Mouse (Mus musculus): ENCODE results near the gene Ltb4r2. TPM values are rescaled to one million over a fixed set of nuclear protein-coding genes. Genes with fewer than 3 reads are reported as not detected.
A peak's percentile ranks its signal among the peaks of the same experiment; 100 is the strongest.

Gene Ltb4r2
- polyA plus RNA-seq, 1 experiment from 2014 or later: 0.66 TPM

- H3K27me3 ChIP-seq (replicated peaks; ENCODE audit: control insufficient read depth, insufficient read depth, low read length): peaks cover 21% of the 10 kb centered on the region
- H3K9ac ChIP-seq (ENCODE audit: low read depth, low read length): no peak overlapping the region
- no peaks in the 10 kb centered on the region for H3K9me3 ChIP-seq (ENCODE audit: control insufficient read depth, low read length)
- H3K4me3 ChIP-seq (ENCODE audit: low read length): no peak overlapping the region
- 85% methylated on average over 16 of the region's 16 CpGs for WGBS
- no peaks in the 10 kb centered on the region for H3K36me3 ChIP-seq (ENCODE audit: control insufficient read depth, insufficient read depth, low read length)
- ATAC-seq: no peak
- H3K4me1 ChIP-seq (ENCODE audit: control insufficient read depth, insufficient read depth, low read depth, low read length): peaks cover 8% of the 10 kb centered on the region
- H3K27ac ChIP-seq (ENCODE audit: low read depth, low read length): no peak overlapping the region
- no peak overlapping the region for H3K4me2 ChIP-seq (ENCODE audit: low read length)
Measured at GRCm38 (mm10) chr14:55769087-55769703, 8.0 kb downstream of the Ltb4r2 start.

- H3K9ac ChIP-seq (ENCODE audit: low read depth, low read length): no peak overlapping the region
- no peaks in the 10 kb centered on the region for H3K36me3 ChIP-seq (ENCODE audit: control insufficient read depth, insufficient read depth, low read length)
- 74% methylated on average over 7 of the region's 7 CpGs for WGBS
- peaks cover 5% of the 10 kb centered on the region for H3K27me3 ChIP-seq (replicated peaks; ENCODE audit: control insufficient read depth, insufficient read depth, low read length)
- no peak overlapping the region for H3K4me3 ChIP-seq (ENCODE audit: low read length)
- peaks cover 6% of the 10 kb centered on the region for H3K4me1 ChIP-seq (ENCODE audit: control insufficient read depth, insufficient read depth, low read depth, low read length)
- no peaks in the 10 kb centered on the region for H3K9me3 ChIP-seq (ENCODE audit: control insufficient read depth, low read length)
- H3K4me2 ChIP-seq (ENCODE audit: low read length): no peak overlapping the region
- ATAC-seq: no peak
- no peak overlapping the region for H3K27ac ChIP-seq (ENCODE audit: low read depth, low read length)
Measured at GRCm38 (mm10) chr14:55776711-55777110, 15.5 kb downstream of the Ltb4r2 start.

- Histone ChIP-seq H3K4me1 (ENCODE audit: control insufficient read depth, insufficient read depth, low read depth, low read length) (peaks cover 6% of the 10 kb centered on the region), H3K36me3 (ENCODE audit: control insufficient read depth, insufficient read depth, low read length) (no peaks in the 10 kb centered on the region), H3K4me2 (ENCODE audit: low read length) (no peak overlapping the region), H3K27me3 (replicated peaks; ENCODE audit: control insufficient read depth, insufficient read depth, low read length) (peaks cover 8% of the 10 kb centered on the region), H3K27ac (ENCODE audit: low read depth, low read length) (no peak overlapping the region), H3K4me3 (ENCODE audit: low read length) (no peak overlapping the region), H3K9ac (ENCODE audit: low read depth, low read length) (no peak overlapping the region), H3K9me3 (ENCODE audit: control insufficient read depth, low read length) (no peaks in the 10 kb centered on the region)
- WGBS: 45% methylated on average over 3 of the region's 3 CpGs
- no peak for ATAC-seq
Measured at GRCm38 (mm10) chr14:55777176-55777575, 15.9 kb downstream of the Ltb4r2 start.

DNA sequence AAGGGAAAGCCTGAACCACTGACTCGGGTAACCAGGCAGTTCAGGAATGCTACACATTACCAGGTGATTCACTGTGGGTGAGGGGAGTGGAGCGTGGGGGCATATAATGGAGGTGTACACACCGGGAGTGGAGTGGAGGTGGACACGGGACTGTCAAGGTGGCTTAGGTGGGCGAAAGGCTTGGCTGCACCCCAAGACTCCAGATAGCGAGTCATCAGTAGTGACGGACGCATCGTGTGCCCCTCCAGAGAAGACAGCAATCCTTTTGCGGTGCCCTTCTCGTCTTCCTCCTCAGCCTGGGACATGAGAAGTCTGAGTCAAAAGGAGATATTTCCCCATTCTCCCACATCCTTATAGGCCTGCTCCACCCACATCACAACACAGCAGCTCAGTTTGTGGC is 16.6 kb downstream of the Ltb4r2 start:
- H3K36me3 ChIP-seq (ENCODE audit: control insufficient read depth, insufficient read depth, low read length): no peaks in the 10 kb centered on the region
- no peak for ATAC-seq
- no peaks in the 10 kb centered on the region for H3K9me3 ChIP-seq (ENCODE audit: control insufficient read depth, low read length)
- no peak overlapping the region for H3K4me3 ChIP-seq (ENCODE audit: low read length)
- peaks cover 14% of the 10 kb centered on the region for H3K27me3 ChIP-seq (replicated peaks; ENCODE audit: control insufficient read depth, insufficient read depth, low read length)
- H3K4me1 ChIP-seq (ENCODE audit: control insufficient read depth, insufficient read depth, low read depth, low read length): peaks cover 6% of the 10 kb centered on the region
- H3K27ac ChIP-seq (ENCODE audit: low read depth, low read length): no peak overlapping the region
- 89% methylated on average over 11 of the region's 11 CpGs for WGBS
- H3K4me2 ChIP-seq (ENCODE audit: low read length): no peak overlapping the region
- no peak overlapping the region for H3K9ac ChIP-seq (ENCODE audit: low read depth, low read length)

DNA sequence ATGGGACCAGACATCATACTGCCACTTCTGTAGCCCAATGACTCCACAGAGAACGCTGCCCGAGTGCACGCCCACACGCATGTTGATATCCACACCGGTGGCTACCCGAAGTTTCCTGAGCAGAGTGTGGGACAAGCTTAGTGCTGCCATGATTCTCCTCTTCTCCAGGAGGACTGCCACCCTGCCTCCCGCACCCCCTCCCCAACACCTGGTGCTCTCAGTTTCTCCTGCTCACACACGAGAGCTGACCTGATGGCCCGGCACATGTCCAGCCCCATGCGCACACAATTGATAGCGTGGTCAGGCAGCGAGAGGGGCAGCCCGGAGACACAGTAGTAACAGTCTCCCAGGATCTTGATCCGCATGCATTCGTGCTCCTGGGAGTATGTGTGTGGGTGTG is 17.5 kb downstream of the Ltb4r2 start:
- no peak for ATAC-seq
- WGBS: 92% methylated on average over 15 of the region's 15 CpGs
- Histone ChIP-seq H3K27me3 (replicated peaks; ENCODE audit: control insufficient read depth, insufficient read depth, low read length) (peaks cover 18% of the 10 kb centered on the region), H3K4me2 (ENCODE audit: low read length) (no peak overlapping the region), H3K9ac (ENCODE audit: low read depth, low read length) (no peak overlapping the region), H3K36me3 (ENCODE audit: control insufficient read depth, insufficient read depth, low read length) (no peaks in the 10 kb centered on the region), H3K27ac (ENCODE audit: low read depth, low read length) (no peak overlapping the region), H3K9me3 (ENCODE audit: control insufficient read depth, low read length) (no peaks in the 10 kb centered on the region), H3K4me1 (ENCODE audit: control insufficient read depth, insufficient read depth, low read depth, low read length) (peaks cover 10% of the 10 kb centered on the region), H3K4me3 (ENCODE audit: low read length) (no peak overlapping the region)

GRCm38 (mm10) chr14:55779656-55780055 is 18.4 kb downstream of the Ltb4r2 start:
- H3K27me3 ChIP-seq (replicated peaks; ENCODE audit: control insufficient read depth, insufficient read depth, low read length): peaks cover 26% of the 10 kb centered on the region
- H3K4me3 ChIP-seq (ENCODE audit: low read length): no peak overlapping the region
- no peaks in the 10 kb centered on the region for H3K36me3 ChIP-seq (ENCODE audit: control insufficient read depth, insufficient read depth, low read length)
- 66% methylated on average over 16 of the region's 16 CpGs for WGBS
- H3K4me1 ChIP-seq (ENCODE audit: control insufficient read depth, insufficient read depth, low read depth, low read length): peaks cover 13% of the 10 kb centered on the region
- ATAC-seq: no peak
- no peak overlapping the region for H3K4me2 ChIP-seq (ENCODE audit: low read length)
- H3K9me3 ChIP-seq (ENCODE audit: control insufficient read depth, low read length): no peaks in the 10 kb centered on the region
- H3K9ac ChIP-seq (ENCODE audit: low read depth, low read length): no peak overlapping the region
- no peak overlapping the region for H3K27ac ChIP-seq (ENCODE audit: low read depth, low read length)

DNA sequence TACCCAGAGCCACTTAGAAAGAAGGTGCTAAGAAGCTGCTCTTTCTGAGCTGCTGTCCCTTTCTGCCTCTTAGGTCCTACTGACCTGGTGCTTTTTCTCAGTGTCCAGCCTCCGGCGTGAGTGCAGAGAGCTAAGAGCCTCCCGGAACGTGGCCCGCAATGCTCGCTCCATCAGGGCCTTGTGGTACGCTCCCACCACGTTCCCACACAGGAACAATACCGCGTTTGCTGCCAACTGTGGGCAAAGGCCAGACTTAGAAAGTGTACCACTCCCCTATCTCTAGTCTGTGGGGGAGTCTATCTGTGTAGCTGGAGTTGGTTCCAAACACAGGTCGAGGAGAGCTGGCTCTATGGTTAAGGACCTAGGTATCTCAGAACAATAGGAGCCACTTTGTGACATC is 19.5 kb downstream of the Ltb4r2 start:
- no peak for ATAC-seq
- no peak overlapping the region for H3K4me2 ChIP-seq (ENCODE audit: low read length)
- H3K27ac ChIP-seq (ENCODE audit: low read depth, low read length): no peak overlapping the region
- H3K36me3 ChIP-seq (ENCODE audit: control insufficient read depth, insufficient read depth, low read length): no peaks in the 10 kb centered on the region
- H3K4me3 ChIP-seq (ENCODE audit: low read length): no peak overlapping the region
- H3K9ac ChIP-seq (ENCODE audit: low read depth, low read length): no peak overlapping the region
- no peaks in the 10 kb centered on the region for H3K9me3 ChIP-seq (ENCODE audit: control insufficient read depth, low read length)
- WGBS: 80% methylated on average over 11 of the region's 11 CpGs
- peaks cover 13% of the 10 kb centered on the region for H3K4me1 ChIP-seq (ENCODE audit: control insufficient read depth, insufficient read depth, low read depth, low read length)
- H3K27me3 ChIP-seq (replicated peaks; ENCODE audit: control insufficient read depth, insufficient read depth, low read length): peaks cover 31% of the 10 kb centered on the region

DNA sequence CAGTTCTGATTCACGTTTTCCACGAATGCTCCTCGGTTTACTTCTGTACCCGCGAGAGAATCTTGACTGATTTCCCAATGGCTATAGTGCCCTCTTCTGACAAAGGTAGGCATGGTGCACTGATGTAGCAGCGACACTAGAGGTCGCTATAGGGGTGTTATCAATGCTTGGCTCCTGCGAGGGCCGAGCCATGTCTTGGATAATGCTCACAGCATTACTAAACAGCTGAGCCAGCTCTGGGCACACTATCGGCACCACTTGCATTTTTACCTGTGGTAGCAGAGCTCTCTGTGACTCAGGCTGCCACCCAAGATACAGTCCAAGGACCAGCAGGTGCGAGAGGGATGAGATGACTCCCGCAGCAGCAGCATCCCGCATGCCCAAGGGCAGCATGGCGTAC is 20.1 kb downstream of the Ltb4r2 start:
- Histone ChIP-seq H3K27ac (ENCODE audit: low read depth, low read length) (no peak overlapping the region), H3K9me3 (ENCODE audit: control insufficient read depth, low read length) (no peaks in the 10 kb centered on the region), H3K36me3 (ENCODE audit: control insufficient read depth, insufficient read depth, low read length) (no peaks in the 10 kb centered on the region), H3K4me1 (ENCODE audit: control insufficient read depth, insufficient read depth, low read depth, low read length) (peaks cover 13% of the 10 kb centered on the region), H3K9ac (ENCODE audit: low read depth, low read length) (peak overlapping the region; percentile 25; the same call in 1 of the 2 replicates), H3K27me3 (replicated peaks; ENCODE audit: control insufficient read depth, insufficient read depth, low read length) (peaks cover 36% of the 10 kb centered on the region), H3K4me2 (ENCODE audit: low read length) (peak overlapping the region; percentile 50), H3K4me3 (ENCODE audit: low read length) (peak overlapping the region; percentile 27)
- peak; percentile 90 for ATAC-seq
- WGBS: 10% methylated on average over 14 of the region's 14 CpGs

DNA sequence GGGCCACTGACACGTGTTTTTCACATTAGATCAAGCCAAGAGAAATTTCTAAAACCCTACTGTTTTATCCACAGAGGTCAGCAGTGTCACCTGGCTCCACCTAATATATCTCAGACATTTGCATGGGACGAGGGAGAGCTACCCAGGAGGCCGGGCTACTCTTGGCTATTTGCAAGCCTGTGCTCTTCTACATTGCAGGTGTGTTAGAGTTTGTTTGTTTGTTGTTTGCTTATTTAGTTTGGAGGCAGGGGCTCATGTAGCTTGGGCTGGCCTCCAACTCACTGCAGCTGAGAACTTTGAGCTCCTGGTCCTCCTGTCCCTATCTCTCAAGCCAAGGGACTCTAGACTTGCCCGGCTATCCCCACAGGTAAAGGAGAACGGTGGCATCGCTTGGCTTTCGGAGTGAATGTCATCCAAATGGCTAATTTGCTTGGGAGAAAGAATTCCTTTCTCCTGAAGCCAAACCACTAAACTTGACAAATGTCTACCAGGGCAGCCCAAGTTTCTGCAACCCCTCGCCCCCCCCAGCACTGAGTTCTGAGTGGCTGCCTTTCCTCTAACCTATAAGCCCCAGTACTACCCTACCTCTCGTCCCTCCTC is 21.2 kb downstream of the Ltb4r2 start:
- H3K4me3 ChIP-seq (ENCODE audit: low read length): no peak overlapping the region

More for the DNA sequence above, 21.2 kb downstream of the Ltb4r2 start:
- ATAC-seq: no peak
- Histone ChIP-seq H3K4me2 (ENCODE audit: low read length) (peak overlapping the region; percentile 52), H3K4me1 (ENCODE audit: control insufficient read depth, insufficient read depth, low read depth, low read length) (peaks cover 13% of the 10 kb centered on the region), H3K9ac (ENCODE audit: low read depth, low read length) (no peak overlapping the region), H3K36me3 (ENCODE audit: control insufficient read depth, insufficient read depth, low read length) (no peaks in the 10 kb centered on the region), H3K27me3 (replicated peaks; ENCODE audit: control insufficient read depth, insufficient read depth, low read length) (peaks cover 47% of the 10 kb centered on the region), H3K9me3 (ENCODE audit: control insufficient read depth, low read length) (no peaks in the 10 kb centered on the region), H3K27ac (ENCODE audit: low read depth, low read length) (no peak overlapping the region)
- WGBS: 56% methylated on average over 9 of the region's 9 CpGs
